Mouse (Mus musculus) liver, embryonic 15.5 days (tissue): Measurements from ENCODE around the gene Soat1. TPM values are rescaled to one million over a fixed set of nuclear protein-coding genes. Genes with fewer than 3 reads are reported as not detected.
"Not testable (repeated sequence)": the region's sequence is repeated elsewhere in the genome, so short reads cannot be mapped to it uniquely, and the experiment has no call there.

Source experiments
- ATAC-seq: fragments of 200-750 bp; cut with Nextera tagmentation; 2 replicates; pipeline ENCODE4 v1.8.0; 2017; ENCODE audit warnings: moderate number of reproducible peaks, mild to moderate bottlenecking, moderate library complexity; ENCODE audit not compliant: insufficient read depth
- H3K27ac ChIP-seq: fragments of 300-500 bp; sonication (generic); replicated peaks from 2 replicates; pipeline ENCODE4 v1.5.1; 2015; ENCODE audit warnings: mild to moderate bottlenecking, inconsistent platforms
- H3K27me3 ChIP-seq: fragments of 300-500 bp; sonication (generic); 2 replicates; pipeline ENCODE4 v1.6.1; 2015; ENCODE audit warnings: mild to moderate bottlenecking, inconsistent platforms
- H3K36me3 ChIP-seq: fragments of 300-500 bp; sonication (generic); replicated peaks from 2 replicates; pipeline ENCODE4 v1.6.1; 2015; ENCODE audit warnings: moderate library complexity, mild to moderate bottlenecking, inconsistent platforms
- H3K4me1 ChIP-seq: fragments of 300-500 bp; sonication (generic); replicated peaks from 2 replicates; pipeline ENCODE4 v1.6.1; 2015; ENCODE audit warnings: inconsistent platforms
- H3K4me2 ChIP-seq: fragments of 300-500 bp; sonication (generic); 2 replicates; pipeline ENCODE4 v1.6.1; 2015; ENCODE audit warnings: moderate library complexity, mild to moderate bottlenecking, inconsistent platforms
- H3K4me3 ChIP-seq: fragments of 300-500 bp; sonication (generic); replicated peaks from 2 replicates; pipeline ENCODE4 v1.5.1; 2015; ENCODE audit warnings: mild to moderate bottlenecking, inconsistent platforms
- H3K9ac ChIP-seq: fragments of 300-500 bp; sonication (generic); 2 replicates; pipeline ENCODE4 v1.6.1; 2015; ENCODE audit warnings: moderate library complexity, mild to moderate bottlenecking, inconsistent platforms
- H3K9me3 ChIP-seq: fragments of 300-500 bp; sonication (generic); replicated peaks from 2 replicates; pipeline ENCODE4 v1.6.1; 2016; ENCODE audit warnings: inconsistent platforms
- WGBS: fragments of 180-500 bp; shearing (Covaris S2); methylation state at CpG from one replicate; pipeline ENCODE4 v1.1.7; 2015; ENCODE audit warnings: mixed read lengths; ENCODE audit not compliant: insufficient replicate concordance; 5-methylcytosine and 5-hydroxymethylcytosine counted together
- polyA plus RNA-seq: library from polyadenylated mRNA; unstranded; fragments of >200 nt; fragmentation: Nextera tagmentation; extraction: Ambion mirVana; gene quantifications from 2 replicates; pipeline ENCODE4 v1.2.1, GENCODE M21; 2015

Gene Soat1
- polyA plus RNA-seq, 1 experiment from 2014 or later, result 22.3 TPM

- Histone ChIP-seq H3K9ac (no peak overlapping the region), H3K4me3 (no peak overlapping the region), H3K27ac (no peak overlapping the region), H3K27me3 (no peaks in the 10 kb centered on the region), H3K4me1 (peaks cover 12% of the 10 kb centered on the region), H3K4me2 (no peak overlapping the region), H3K9me3 (no peaks in the 10 kb centered on the region), H3K36me3 (no peaks in the 10 kb centered on the region)
- 74% methylated on average over 6 of the region's 6 CpGs for WGBS
- no peak for ATAC-seq
Observed at GRCm38 (mm10) chr1:156423493-156423892, 50.6 kb downstream of the Soat1 start.

- no peak overlapping the region for H3K4me2 ChIP-seq
Observed at GRCm38 (mm10) chr1:156422856-156423255, 51.3 kb downstream of the Soat1 start.

GRCm38 (mm10) chr1:156420671-156421297 is 53.3 kb downstream of the Soat1 start, which contains the start of gene Axdnd1:
TSS of gene Axdnd1 (minus strand) at chr1:156421159.
- Histone ChIP-seq H3K27me3 (no peaks in the 10 kb centered on the region), H3K4me1 (peaks cover 12% of the 10 kb centered on the region), H3K27ac (peak within 1 kb of the TSS; percentile 81), H3K9ac (peak within 1 kb of the TSS; percentile 55), H3K4me2 (peak within 1 kb of the TSS; percentile 78), H3K4me3 (peak within 1 kb of the TSS; percentile 70), H3K9me3 (no peaks in the 10 kb centered on the region), H3K36me3 (no peaks in the 10 kb centered on the region)
- ATAC-seq, result peak; percentile 96
- under 1% methylated on average over 44 of the region's 44 CpGs for WGBS

More at GRCm38 (mm10) chr1:156422856-156423255, 51.3 kb downstream of the Soat1 start:
- Histone ChIP-seq H3K9ac (no peak overlapping the region), H3K4me1 (peaks cover 12% of the 10 kb centered on the region), H3K36me3 (no peaks in the 10 kb centered on the region), H3K27ac (no peak overlapping the region), H3K9me3 (no peaks in the 10 kb centered on the region), H3K27me3 (no peaks in the 10 kb centered on the region), H3K4me3 (no peak overlapping the region)
- ATAC-seq, result no peak
- WGBS, result 75% methylated on average over 6 of the region's 6 CpGs

- Histone ChIP-seq H3K4me1 (peaks cover 12% of the 10 kb centered on the region), H3K4me2 (no peak overlapping the region), H3K4me3 (no peak overlapping the region), H3K9ac (no peak overlapping the region), H3K27me3 (no peaks in the 10 kb centered on the region), H3K36me3 (no peaks in the 10 kb centered on the region), H3K27ac (no peak overlapping the region), H3K9me3 (no peaks in the 10 kb centered on the region)
- 58% methylated on average over 4 of the region's 4 CpGs for WGBS
- ATAC-seq, result no peak
Observed at GRCm38 (mm10) chr1:156418170-156418569, 56.0 kb downstream of the Soat1 start.

- ATAC-seq, result no peak
- H3K9me3 ChIP-seq, result no peaks in the 10 kb centered on the region
- no peaks in the 10 kb centered on the region for H3K4me1 ChIP-seq
- no peak overlapping the region for H3K4me3 ChIP-seq
- H3K27ac ChIP-seq, result no peak overlapping the region
- no peak overlapping the region for H3K9ac ChIP-seq
- H3K4me2 ChIP-seq, result no peak overlapping the region
- no peaks in the 10 kb centered on the region for H3K36me3 ChIP-seq
- 42% methylated on average over 4 of the region's 4 CpGs for WGBS
- H3K27me3 ChIP-seq, result no peaks in the 10 kb centered on the region
Observed at GRCm38 (mm10) chr1:156408521-156408920, 65.6 kb downstream of the Soat1 start.

GRCm38 (mm10) chr1:156408004-156408403 is 66.1 kb downstream of the Soat1 start:
- Histone ChIP-seq H3K27me3 (no peaks in the 10 kb centered on the region), H3K4me2 (no peak overlapping the region), H3K4me1 (no peaks in the 10 kb centered on the region), H3K9ac (no peak overlapping the region), H3K36me3 (no peaks in the 10 kb centered on the region), H3K4me3 (no peak overlapping the region), H3K27ac (no peak overlapping the region), H3K9me3 (no peaks in the 10 kb centered on the region)
- 12% methylated on average over 3 of the region's 3 CpGs for WGBS
- no peak for ATAC-seq

DNA sequence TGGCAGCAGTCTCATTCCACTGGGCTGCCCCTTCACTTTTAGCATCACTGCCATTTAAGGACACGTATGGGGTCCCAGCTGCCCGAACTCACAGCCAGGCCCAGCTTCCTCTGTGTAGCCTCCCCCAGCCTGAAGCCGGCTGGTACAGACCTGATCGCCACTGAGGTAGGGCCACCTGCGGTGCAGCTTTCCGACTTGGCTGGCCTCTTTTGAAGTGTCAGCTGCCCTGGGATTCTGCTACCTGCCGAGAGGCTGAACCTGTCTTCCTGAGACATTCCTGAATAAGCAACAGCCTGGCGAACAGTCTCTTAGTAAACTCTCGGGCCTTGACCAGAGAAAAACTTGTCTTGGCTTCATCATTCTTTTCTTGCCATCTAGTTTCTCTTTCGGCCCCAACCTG is 70.9 kb downstream of the Soat1 start:
- 69% methylated on average over 10 of the region's 10 CpGs for WGBS
- ATAC-seq, result no peak
- no peaks in the 10 kb centered on the region for H3K27me3 ChIP-seq
- no peak overlapping the region for H3K9ac ChIP-seq
- H3K36me3 ChIP-seq, result no peaks in the 10 kb centered on the region
- no peak overlapping the region for H3K4me2 ChIP-seq
- no peak overlapping the region for H3K4me3 ChIP-seq
- H3K27ac ChIP-seq, result no peak overlapping the region
- H3K4me1 ChIP-seq, result no peaks in the 10 kb centered on the region
- H3K9me3 ChIP-seq, result no peaks in the 10 kb centered on the region

- Histone ChIP-seq H3K27me3 (no peaks in the 10 kb centered on the region), H3K4me3 (no peak overlapping the region), H3K4me2 (no peak overlapping the region), H3K27ac (no peak overlapping the region), H3K4me1 (no peaks in the 10 kb centered on the region), H3K9me3 (no peaks in the 10 kb centered on the region), H3K9ac (no peak overlapping the region), H3K36me3 (no peaks in the 10 kb centered on the region)
- ATAC-seq, result no peak
- 33% methylated on average over 2 of the region's 2 CpGs for WGBS
Observed at GRCm38 (mm10) chr1:156402491-156402890, 71.6 kb downstream of the Soat1 start.

GRCm38 (mm10) chr1:156400159-156400558 is 74.0 kb downstream of the Soat1 start:
- H3K4me2 ChIP-seq, H3K27me3 ChIP-seq, H3K4me1 ChIP-seq, H3K36me3 ChIP-seq, H3K9me3 ChIP-seq, H3K27ac ChIP-seq, H3K4me3 ChIP-seq, H3K9ac ChIP-seq, ATAC-seq: not testable (repeated sequence)
- WGBS, result 52% methylated on average over 3 of the region's 3 CpGs

DNA sequence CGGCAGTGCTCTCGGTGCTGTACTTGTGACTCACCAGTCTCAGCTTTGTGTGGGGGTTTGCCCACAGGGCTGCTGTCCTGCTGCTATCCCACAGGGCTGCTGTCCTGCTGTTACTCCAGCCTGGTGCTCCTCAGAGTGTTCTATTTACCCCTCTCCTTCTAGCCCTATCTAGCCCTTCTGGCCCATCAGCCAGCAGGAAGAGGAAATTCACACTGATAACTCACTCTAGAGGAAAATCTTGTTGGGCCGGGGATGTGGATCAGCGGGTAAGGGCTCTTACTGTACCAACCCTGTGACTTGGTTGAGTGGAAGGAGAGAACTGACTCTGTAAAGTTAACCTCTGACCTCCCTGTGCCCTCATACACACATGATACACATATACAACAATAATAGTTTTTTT is 81.0 kb downstream of the Soat1 start:
- 41% methylated on average over 4 of the region's 4 CpGs for WGBS
- no peaks in the 10 kb centered on the region for H3K36me3 ChIP-seq
- no peak overlapping the region for H3K9ac ChIP-seq
- peak; percentile 15; the same call in 1 of the 2 replicates for ATAC-seq
- H3K4me2 ChIP-seq, result no peak overlapping the region
- no peaks in the 10 kb centered on the region for H3K9me3 ChIP-seq
- no peaks in the 10 kb centered on the region for H3K27me3 ChIP-seq
- H3K27ac ChIP-seq, result no peak overlapping the region
- H3K4me1 ChIP-seq, result no peaks in the 10 kb centered on the region
- no peak overlapping the region for H3K4me3 ChIP-seq

- no peak overlapping the region for H3K4me2 ChIP-seq
- H3K27me3 ChIP-seq, result no peaks in the 10 kb centered on the region
- WGBS, result 28% methylated on average over 3 of the region's 3 CpGs
- no peak overlapping the region for H3K4me3 ChIP-seq
- no peaks in the 10 kb centered on the region for H3K9me3 ChIP-seq
- ATAC-seq, result peak; percentile 69
- H3K4me1 ChIP-seq, result peaks cover 4% of the 10 kb centered on the region; the same call in 1 of the 2 replicates
- no peak overlapping the region for H3K9ac ChIP-seq
- H3K27ac ChIP-seq, result no peak overlapping the region
- no peaks in the 10 kb centered on the region for H3K36me3 ChIP-seq
Observed at GRCm38 (mm10) chr1:156386880-156387279, 87.3 kb downstream of the Soat1 start.

GRCm38 (mm10) chr1:156386232-156386631 is 87.9 kb downstream of the Soat1 start:
- no peaks in the 10 kb centered on the region for H3K27me3 ChIP-seq
- peaks cover 4% of the 10 kb centered on the region; the same call in 1 of the 2 replicates for H3K4me1 ChIP-seq
- no peak overlapping the region for H3K4me3 ChIP-seq
- ATAC-seq, result no peak
- H3K36me3 ChIP-seq, result no peaks in the 10 kb centered on the region
- no peak overlapping the region for H3K9ac ChIP-seq
- no peak overlapping the region for H3K4me2 ChIP-seq
- no peaks in the 10 kb centered on the region for H3K9me3 ChIP-seq
- no peak overlapping the region for H3K27ac ChIP-seq
- 29% methylated on average over 4 of the region's 4 CpGs for WGBS
